Mouse (Mus musculus) left cerebral cortex, adult 9 months (tissue): ENCODE data around the gene Ccdc74a.
A peak's percentile ranks its signal among the peaks of the same experiment; 100 is the strongest.
"Not testable (repeated sequence)": the region's sequence is repeated elsewhere in the genome, so short reads cannot be mapped to it uniquely, and the experiment has no call there.

ENCODE experiments used
- DNase-seq, 2 experiments: peaks; one replicate each; pipeline ENCODE4 v3.0.0; 2022; ENCODE audit warnings: low spot score in 2 of 2

The Ccdc74a gene

DNA sequence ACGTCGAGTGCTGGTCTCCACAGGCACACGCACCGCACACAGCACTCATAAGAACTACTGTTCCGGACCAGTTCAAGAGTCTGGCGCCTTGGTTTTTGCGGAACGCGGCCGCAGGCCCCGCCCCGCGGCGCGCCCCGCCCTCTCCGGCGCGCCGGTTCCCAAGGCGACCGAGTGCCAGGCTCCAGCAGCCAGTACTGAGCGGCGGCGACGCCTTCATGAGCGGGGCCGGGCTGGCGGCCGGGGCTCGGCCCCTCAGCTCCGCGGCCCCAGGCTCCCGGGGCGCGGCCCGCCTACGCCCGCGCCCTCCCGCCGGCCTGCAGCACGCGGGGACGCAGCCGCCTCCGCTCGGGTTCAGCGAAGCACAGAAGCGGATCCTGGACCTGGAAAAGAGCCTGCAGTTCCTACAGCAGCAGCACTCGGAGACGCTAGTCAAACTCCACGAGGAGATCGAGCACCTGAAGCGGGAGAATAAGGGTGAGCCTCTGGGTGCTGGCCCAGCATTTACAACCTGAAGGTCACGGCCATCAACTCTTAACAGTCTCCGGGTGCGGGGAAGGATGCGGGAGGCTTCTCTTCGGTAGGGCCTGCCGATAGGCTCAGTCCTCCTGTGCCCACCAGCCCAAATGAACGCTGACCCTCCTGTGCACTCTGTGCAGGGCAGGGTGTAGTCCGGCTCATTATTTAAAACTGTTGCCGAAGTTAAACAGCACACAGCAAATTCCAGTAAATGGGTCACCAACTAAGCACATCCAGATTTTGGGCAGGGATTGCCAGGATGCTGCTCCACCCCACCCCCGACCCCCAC lies at the start of gene Ccdc74a:
TSS of gene Ccdc74a (plus strand) at position 161 of the 805 bp plus-strand sequence.
- peak; percentile 46 to 78 for DNase-seq

DNA sequence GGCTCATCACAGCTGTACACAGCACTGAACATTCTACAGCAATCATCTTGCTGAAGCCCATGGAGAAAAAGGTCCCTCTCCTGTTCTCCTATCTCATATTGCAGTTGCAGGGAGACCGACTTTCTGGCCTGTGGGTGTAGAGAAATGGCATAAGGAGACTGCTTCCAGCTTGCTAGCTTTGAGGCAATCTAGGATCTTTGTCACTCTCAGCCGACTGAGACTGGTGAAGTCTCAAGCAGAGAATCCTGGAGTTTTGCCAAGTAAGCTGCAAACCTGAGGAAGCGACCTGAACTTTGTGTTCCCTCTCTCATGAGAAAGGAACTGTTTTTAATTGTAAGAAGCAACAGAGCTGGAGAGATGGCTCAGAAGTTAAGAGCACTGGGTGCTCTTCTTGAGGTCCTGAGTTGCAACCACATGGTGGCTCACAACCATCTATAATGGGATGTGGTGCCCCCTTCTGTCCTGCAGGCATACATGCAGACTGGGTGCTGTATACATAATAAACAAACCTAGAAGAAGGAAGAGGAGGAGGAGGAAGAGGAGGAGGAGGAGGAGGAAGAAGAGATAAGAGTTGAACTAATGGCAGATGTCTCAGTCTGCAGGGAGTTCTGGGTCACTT lies 45.2 kb upstream of the Ccdc74a start:
- DNase-seq: no peak

DNA sequence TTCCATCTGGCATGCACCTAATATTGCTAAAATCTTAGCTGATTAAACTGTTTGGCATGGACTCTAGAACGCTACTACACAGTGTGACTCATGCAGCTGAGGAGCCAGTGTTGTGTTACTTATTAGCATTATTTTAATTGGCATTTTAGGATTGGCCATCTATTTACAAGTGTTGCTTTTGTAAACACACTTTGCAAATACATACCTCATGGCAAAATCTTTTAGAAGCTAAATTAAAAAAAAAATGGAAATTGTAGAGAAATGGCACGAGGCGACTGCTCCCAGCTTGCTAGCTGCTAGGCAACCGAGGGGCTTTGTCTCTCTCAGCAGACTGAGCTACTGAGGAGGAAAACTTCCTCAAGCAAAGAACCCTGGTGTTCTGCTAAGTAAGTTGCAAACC lies 41.3 kb upstream of the Ccdc74a start:
- DNase-seq: no peak

- DNase-seq: peak in 1 of 2 experiments; percentile 37
Measured at GRCm38 (mm10) chr16:17605684-17606083, 40.6 kb upstream of the Ccdc74a start.

DNA sequence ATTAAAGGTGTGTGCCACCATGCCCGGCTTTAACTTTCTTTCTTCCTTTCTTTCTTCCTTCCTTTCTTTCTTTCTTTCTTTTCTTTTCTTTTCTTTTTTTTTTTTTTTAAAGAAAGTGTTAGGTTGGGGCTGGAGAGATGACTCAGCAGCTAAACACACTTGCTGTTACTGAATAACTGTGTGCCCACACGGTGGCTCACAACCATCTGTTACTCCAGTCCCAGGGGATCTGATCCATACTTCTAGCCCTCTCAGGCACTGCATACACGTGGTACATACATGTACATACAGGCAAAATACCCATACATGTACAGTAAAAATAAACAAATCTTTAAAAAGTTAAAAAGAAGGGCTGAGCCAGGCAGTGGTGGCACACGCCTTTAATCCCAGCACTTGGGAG lies 34.9 kb upstream of the Ccdc74a start:
- peak in 1 of 2 experiments; percentile 50 for DNase-seq

GRCm38 (mm10) chr16:17614740-17615139 lies 31.5 kb upstream of the Ccdc74a start:
- not testable (repeated sequence) for DNase-seq

- no peak for DNase-seq
Measured at GRCm38 (mm10) chr16:17616212-17616611, 30.1 kb upstream of the Ccdc74a start.

- DNase-seq: peak in 1 of 2 experiments; percentile 43
Measured at GRCm38 (mm10) chr16:17617922-17618565, 28.2 kb upstream of the Ccdc74a start.

- peak in 1 of 2 experiments; percentile 91 for DNase-seq
Measured at GRCm38 (mm10) chr16:17619198-17620105, 26.8 kb upstream of the Ccdc74a start, which contains the start of gene Smpd4. TSS of gene Smpd4 (plus strand) at chr16:17619354.

DNA sequence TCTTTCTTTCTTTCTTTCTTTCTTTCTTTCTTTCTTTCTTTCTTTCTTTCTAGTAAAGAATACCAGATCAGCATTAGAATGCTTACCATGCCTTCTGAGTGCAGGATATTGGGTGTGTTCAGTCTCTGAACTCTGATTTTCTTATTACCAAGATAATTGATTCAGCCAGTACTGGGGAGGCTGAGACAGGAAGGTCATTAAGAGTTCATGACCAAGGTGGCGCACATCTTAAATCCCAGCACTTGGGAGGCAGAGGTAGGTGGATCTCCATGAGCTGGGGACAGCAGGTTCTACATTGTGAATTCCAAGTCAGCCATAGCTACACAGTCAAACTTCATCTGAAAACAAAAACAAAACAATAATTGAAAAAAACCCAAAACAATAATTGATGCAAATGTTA lies 24.3 kb upstream of the Ccdc74a start:
- no peak for DNase-seq

DNA sequence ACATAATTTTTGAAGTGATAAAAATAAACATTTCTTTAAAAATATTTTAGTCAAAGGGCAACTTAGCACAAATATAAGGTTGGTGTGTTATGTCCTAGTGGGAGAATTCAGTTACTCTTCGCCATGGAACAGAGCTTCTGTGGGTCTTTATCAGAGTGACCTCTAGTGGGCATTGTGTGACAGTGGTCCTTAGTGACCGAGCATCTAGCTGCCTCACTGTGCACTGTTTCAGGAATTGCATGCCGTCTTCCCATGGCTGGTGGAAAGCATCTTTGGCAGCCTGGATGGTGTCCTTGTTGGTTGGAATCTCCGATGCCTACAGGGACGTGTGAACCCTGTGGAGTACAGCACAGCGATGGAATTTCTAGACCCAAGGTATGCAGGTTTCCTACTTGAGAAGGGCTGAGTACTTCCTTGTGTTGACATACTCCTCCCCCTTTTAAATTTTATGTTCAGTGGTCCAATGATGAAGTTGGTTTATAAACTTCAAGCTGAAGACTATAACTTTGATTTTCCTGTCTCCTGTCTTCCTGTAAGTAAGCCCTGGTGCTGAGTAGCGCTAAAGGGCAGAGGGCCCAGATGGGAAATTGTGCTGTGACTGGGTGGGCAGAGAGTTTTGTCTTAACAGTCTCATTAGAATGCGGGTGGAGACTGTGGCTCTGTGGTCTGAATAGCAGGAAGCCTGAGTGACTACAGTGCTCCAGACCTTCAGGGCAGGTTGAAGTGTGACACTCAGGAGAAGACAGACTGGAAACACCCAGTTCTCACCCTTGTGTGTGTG lies 20.6 kb upstream of the Ccdc74a start:
- DNase-seq: no peak

GRCm38 (mm10) chr16:17626269-17626555 lies 20.1 kb upstream of the Ccdc74a start:
- DNase-seq: no peak

GRCm38 (mm10) chr16:17632580-17632979 lies 13.7 kb upstream of the Ccdc74a start:
- DNase-seq: no peak

DNA sequence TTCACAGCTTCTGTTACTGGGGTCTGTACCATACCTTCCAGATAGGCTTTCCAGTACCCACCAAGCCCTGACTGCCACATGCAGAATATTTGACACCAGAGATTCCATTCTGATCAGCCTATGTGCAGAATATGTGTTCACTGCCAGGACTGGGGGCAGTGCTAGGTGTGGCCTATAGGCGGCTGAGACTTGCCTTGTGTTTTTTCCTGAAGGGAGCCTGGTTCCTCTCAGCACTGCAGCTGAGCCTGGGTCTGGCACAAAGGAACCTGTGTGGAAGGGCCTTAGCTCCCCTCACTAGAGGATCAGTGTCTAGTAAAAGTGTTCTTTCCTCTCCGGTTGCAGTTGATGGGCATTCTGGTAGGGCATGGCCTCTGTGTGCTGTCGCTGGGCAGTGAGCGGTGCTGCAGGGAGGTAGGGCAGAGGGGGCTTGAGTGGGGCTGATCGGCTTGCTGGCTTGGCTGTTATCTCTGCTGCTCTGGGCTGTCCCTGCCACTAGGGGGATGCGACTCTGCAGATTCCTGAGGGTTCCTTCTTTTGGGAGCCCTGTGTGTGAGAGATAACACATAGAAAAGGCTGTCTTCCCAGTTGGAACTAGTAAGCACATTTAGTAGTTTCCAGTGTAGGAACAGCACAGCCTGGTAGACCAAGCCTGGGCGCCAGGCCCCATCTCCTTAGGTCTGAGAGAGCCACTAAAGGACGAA lies 12.6 kb upstream of the Ccdc74a start:
- DNase-seq: no peak

DNA sequence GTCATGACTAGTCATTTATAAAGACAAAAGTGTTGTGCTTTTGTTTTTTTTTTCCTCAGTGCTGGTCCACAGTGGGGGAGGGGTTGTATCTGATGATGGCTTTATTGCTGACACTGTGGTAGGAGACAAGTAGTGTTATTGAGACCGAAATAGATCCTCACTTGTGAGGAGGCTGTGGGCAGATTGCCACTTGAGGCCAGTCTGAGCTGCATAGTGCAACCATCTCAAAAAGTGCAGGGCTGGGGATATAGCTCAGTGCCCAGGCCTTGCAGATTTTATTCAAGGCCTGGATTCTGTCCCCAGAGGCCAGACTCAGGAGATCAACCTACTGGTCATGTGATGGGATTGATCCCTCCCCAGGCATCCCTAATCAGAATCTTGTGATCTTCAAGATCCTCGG lies 9.4 kb upstream of the Ccdc74a start:
- no peak for DNase-seq

DNA sequence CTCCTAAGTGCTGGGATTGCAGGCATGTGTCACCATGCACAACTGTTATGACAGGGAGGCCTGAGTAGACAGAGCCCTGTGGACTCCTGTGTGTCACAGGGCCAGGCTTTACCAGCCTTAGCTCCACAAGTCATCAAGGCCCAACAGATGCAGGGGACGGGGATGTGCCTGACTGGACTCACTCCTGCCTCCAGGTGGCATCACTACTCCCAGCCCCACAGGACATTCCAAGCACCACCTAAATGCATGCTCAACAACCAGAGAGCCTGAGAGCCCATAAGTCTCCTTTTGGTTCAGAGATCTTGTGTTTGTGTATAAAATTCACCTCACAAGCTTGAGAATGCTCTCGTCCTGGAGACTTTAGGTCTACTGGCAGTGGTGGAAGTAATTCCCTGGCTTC lies 8.7 kb upstream of the Ccdc74a start:
- no peak for DNase-seq

GRCm38 (mm10) chr16:17638036-17638628 lies 8.1 kb upstream of the Ccdc74a start:
- DNase-seq: no peak

DNA sequence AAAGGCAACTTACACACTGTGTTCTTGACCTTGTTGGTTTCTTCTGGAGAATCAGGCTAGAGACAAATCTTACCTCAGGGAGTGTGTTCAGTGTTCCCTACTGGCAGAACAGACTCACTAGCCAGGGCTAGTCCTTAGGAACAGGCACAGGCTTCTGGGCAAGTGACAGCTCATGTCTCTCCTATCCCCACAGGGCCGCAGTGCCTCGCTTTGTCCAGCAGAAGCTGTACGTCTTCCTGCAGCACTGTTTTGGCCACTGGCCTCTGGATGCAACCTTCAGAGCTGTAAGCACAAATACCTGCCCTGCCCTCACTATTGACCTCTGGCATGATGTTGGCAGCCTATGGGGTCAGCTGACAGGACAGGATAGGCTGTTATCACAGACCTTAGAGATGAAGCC lies 7.2 kb upstream of the Ccdc74a start:
- no peak for DNase-seq

DNA sequence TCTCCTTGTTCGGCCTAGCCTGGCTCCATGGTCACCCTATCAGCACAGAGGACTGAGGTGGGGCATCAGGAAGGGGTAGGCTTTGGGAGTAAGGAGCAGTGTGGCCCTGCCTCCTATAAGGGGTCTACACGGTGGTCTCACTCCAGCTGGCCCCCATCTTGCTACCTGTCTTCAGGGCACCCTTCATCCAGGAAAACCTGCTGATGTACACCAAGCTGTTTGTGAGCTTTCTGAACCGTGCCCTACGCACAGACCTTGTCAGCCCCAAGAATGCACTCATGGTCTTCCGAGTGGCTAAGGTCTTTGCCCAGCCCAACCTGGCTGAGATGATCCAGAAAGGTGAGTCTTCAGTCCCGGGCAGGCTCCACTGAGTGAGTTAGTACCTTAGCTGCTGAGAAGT lies 6.3 kb upstream of the Ccdc74a start:
- DNase-seq: no peak

DNA sequence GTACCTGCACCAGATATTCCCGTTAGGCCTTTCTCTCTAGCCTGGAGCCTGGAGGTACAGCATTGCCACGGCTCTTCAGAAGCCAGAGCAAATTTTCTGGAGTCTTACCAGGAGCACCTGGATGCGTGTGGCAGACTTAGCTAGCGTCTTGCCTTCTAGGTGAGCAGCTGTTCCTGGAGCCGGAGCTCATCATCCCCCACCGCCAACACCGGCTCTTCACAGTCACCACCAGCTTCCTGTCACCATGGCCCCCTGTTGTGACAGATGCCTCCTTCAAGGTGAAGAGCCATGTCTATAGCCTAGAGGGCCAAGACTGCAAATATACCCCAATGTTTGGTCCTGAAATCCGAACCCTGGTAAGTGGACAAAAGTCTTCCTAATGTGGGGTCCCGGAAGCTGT lies 5.6 kb upstream of the Ccdc74a start:
- no peak for DNase-seq
